Mouse (Mus musculus) embryo, embryonic 11 days (tissue): ENCODE results near the gene Ctnnbl1.
A peak's percentile ranks its signal among the peaks of the same experiment; 100 is the strongest.

Experiments used
- DNase-seq: peaks from one replicate; pipeline ENCODE4 v3.0.0-alpha.2; 2015

Ctnnbl1 gene

DNA sequence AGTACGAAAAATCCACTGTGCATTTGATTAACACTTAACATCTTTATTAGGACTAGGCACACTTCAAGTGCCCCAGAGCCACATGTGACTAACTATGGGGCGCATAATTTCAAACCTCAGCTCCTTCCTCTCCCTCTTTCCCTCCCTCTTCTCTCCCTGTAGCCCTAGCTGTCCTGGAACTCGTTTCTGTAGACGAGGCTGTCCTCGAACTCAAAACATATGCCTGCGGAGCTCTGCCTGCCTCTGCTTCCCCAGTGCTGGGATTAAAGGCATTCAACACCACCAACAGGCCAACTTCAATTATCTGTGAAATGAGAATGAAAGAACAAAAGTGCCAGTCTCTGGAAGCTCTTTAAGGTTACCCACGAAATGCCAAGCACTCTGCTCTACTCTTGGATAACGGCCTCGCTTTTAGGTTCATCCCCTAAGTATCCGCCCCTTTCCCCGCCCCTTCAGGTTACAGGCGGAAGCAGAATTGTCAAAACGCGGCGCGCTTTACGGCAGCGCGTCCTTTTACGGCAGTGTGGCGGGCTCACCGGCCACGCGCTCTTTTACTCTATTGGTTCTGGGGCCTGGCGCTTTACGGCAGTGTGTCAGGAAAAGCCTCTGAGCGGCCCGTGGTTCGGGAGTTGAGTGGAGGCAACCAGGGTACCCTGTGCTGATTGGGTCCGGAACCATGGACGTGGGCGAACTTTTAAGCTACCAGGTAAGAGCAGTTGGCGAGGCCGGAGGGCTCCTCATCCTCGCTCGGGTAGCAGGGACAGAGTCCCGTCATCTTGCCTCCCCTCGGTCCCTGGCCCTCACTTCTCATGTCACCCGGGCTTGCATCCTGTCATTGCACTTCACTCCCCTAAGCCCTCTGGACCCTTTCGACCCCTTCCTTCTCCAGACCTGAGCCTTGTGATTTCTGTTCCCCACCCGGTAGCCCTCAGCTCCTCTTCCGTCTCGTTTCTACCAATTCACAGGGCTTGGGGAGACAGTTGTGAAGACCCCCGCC lies at the start of gene Ctnnbl1:
TSS of gene Ctnnbl1 (plus strand) at position 548 of the 997 bp plus-strand sequence.
- peak; percentile 99 for DNase-seq

GRCm38 (mm10) chr2:157687506-157687905 lies 49.7 kb upstream of the Ctnnbl1 start:
- DNase-seq, result no peak

- DNase-seq, result peak; percentile 55
These were observed 45.7 kb upstream of the Ctnnbl1 start for GRCm38 (mm10) chr2:157691266-157692105.

- peak; percentile 54 for DNase-seq
These were observed 44.8 kb upstream of the Ctnnbl1 start for GRCm38 (mm10) chr2:157692365-157692932.

DNA sequence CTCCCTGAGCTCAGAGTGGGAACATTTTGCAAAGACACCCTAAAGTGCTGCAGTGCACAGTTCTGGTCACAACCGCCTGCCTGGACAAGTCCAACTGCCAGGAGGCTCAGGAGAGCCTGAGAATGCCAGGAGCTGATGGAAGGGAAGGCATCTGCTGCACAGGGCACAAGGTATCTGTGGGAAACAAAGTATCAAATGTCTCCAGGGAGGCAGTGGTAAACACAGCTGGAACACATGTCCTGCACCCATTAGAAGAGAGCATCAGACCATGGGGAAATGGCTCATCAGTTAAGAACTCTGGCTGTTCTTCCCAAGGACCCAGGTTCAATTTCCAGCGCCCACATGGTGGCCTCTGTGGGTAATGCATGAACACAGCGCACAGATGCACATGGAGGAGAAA lies 43.6 kb upstream of the Ctnnbl1 start:
- no peak for DNase-seq

GRCm38 (mm10) chr2:157696297-157696731 lies 40.9 kb upstream of the Ctnnbl1 start:
- DNase-seq, result peak; percentile 68

DNA sequence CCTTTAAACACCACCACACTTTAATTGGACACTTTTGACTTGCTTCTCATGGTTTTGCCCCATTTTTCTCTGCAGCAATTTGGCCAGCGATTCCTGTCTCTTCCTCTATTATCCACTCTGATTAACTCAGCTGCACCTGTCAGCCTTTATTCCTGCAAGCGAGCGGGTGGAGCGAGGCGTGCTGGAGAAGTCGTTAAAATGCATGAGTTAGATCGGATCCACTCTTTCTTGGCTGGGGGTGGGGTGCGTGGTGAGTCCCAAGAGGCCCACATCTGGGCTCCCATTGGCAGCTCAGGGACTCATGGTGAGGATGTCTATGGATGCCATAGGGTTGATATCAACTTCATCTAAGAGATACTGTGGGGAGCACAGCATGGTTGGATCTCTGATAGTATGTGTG lies 34.0 kb upstream of the Ctnnbl1 start:
- DNase-seq, result no peak

GRCm38 (mm10) chr2:157704991-157705776 lies 32.0 kb upstream of the Ctnnbl1 start:
- peak; percentile 61 for DNase-seq

DNA sequence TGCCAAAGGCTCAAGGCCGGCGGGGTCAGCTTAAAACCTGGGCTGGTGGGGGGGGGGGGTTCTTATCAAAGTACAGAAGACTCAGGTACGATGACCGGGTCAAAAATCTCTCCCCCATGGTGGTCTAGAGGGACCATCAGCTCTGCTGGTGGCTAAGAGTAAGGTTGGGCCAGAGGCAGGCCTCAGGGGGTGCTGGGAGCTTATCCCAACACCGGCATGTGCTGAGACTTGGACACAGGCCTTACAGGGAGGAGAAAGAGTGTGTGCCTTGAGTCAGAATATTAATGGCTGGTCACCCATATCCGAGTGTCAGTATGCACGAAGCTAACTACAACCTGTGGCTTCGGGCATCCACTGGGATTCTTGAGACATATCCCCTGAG lies 31.4 kb upstream of the Ctnnbl1 start:
- no peak for DNase-seq

DNA sequence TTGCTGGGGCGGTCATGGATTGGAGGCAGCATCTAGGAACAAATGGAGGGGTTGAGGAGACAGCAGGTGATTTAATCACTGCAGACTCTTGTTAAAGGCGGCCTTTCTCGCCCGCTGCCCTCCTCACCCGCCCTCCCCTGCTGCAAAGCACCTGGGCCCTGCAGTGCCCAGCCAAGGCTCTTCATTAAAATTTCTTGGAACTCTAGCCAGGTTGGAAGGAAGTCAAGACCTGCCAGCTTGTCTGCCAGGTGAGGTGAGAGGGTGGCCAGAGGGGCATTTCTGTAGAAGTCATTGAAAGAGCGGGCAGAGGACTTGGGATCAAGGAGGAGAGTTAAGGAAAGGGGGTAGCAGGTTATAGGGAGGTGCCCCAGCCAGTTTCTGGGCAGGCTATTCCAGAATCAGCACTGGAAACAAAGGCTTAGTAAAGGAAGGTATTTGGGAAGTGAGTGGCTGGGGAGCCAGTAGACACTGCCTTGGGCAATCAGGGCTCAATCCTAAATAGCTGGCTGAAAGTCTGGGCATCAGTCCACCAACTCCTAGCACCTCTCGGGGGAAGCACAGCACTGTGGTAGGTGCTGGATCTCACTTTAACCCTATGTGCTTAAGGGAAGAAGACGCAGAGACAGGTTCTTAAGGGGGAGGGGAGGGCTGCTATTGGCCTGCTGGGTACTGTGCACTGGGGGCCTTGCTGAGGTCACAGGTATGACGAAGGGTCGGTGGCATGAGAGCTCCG lies 29.8 kb upstream of the Ctnnbl1 start:
- DNase-seq, result no peak

DNA sequence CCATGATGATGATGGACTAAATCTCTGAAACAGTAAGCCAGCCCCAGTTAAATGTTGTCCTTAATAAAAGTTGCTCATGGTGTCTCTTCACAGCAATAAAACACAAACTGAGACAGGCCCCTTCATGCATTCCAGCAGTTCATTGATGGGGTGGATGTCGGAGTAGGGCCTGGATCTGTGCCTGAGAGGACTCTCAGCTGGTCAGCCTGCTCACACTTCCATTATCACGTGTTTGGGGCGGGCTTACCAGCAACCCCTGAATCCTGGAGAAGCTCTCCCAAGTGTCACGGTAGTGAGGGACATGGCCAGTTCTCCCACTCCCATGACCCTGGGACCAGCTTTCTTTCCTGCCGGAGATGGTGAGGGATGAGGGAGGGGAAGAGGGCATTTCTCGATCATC lies 24.5 kb upstream of the Ctnnbl1 start:
- no peak for DNase-seq

GRCm38 (mm10) chr2:157715586-157716191 lies 21.5 kb upstream of the Ctnnbl1 start:
- DNase-seq, result peak; percentile 8

- peak; percentile 9 for DNase-seq
These were observed 18.8 kb upstream of the Ctnnbl1 start for GRCm38 (mm10) chr2:157718441-157718840.

- peak; percentile 46 for DNase-seq
These were observed 13.2 kb upstream of the Ctnnbl1 start for GRCm38 (mm10) chr2:157723883-157724573.

DNA sequence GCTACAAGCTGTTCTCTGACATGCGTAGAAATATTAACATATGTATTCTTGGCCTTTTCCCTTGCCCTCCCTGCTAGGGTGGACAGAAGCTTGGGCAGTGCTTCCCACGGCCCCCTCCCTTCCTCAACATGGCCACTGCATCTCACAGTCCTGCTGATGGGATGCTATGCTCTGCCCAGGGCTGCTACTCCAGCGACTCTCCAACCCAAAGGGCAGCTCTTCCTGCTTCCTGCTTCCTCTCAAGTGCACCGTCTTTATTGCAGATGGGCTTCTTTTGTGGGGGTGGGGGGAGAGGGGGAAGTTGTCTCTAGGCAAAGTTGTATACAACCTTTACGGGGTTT lies 12.7 kb upstream of the Ctnnbl1 start:
- DNase-seq, result no peak

DNA sequence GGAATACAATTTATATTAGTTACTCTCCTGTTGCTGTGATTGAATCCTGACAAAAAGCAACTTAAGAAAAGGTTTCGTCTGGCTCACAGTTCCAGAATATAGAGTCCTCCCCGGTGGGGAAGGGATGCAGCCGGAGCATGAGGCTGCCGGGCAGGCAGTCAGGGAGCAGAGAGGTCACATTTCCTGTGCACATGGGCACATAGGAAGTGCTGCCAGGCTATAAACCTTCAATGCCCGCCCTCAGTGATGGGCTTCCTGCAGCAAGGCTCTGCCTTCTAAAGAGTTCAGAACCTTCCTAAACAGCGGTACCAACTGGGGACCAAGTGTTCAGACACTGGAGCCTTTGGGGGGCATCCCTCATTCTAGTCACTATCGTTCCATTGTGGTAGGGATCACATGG lies 7.4 kb downstream of the Ctnnbl1 start:
- DNase-seq, result no peak

GRCm38 (mm10) chr2:157745735-157746134 lies 8.5 kb downstream of the Ctnnbl1 start:
- DNase-seq, result no peak

DNA sequence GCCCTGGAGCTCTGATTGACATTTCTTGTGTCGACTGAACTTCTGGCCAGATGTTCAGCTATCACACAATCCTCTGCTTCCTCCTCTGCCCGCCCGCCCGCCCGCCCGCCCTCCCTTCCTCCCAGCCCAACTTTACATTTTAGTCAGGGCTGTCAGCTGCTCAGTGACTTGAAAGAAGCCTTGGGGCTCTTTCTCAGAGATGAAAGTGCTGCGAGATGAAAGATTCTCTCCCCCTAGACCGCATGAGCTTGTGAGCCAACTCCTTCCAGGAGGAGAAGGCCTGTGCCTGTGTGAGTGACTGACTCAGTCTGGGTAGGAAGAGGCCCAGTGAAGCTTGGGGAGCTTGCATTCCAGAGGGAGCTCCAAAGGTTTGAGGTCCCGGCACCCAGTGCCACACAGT lies 9.4 kb downstream of the Ctnnbl1 start:
- no peak for DNase-seq

GRCm38 (mm10) chr2:157747989-157748388 lies 10.8 kb downstream of the Ctnnbl1 start:
- DNase-seq, result no peak

DNA sequence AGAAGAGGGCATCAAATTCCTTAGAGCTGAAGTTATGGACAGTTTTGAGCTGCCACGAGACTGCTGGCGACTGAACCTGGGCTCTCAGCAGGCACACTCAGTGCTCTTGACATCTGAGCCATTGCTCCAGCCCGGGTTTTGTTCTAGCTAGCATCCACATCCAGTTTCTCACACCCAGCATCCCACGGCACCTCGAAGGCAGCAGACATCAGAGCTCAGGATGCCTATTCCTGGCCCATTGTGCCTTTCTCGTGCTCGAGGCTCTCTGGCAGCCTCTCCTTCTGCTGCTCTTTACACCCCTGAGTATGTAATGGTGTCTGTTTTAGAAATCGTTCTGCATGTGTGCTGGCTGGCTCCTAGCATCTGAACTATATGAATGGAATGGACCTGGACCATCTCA lies 13.3 kb downstream of the Ctnnbl1 start:
- no peak for DNase-seq
